Mouse (Mus musculus): ENCODE data around the gene Mbd6.

DNA sequence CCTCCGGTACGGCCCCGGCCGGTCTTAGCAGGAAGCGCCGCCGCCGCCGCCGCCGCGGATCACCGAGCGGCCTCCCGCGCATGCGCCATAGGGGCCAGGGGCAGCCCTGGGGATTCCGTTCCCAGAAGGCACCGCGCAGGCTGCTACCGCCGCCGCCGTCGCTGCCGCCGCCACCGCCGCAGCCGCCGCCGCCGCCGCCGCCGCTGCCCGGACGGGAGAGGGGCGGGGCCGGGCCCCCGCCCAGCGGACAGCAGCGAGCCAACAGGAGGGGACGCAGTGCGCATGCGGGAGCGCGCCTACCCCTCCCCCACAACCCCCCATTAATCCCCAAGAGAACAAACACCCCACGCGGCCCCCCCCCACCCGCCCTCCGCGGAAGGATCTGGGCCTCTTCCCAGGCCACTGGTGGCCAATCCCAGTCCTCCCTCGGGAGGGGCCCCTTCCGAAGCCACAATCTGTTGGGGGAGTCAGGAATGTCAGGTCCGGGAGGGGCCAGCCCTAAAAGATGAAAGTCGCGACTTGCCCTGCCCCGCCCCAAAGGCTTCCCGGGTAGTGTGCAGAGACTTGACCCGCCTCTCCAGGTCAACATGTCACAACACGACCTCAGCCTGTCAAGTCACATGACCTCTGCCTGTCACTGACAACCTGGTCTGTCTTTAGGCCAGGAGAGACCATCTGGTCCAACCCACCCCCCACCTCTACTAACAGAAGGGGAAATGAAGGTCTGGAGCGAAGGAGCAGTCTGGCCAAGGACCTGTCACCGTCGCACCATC, at the start of gene Mbd6:
- TF ChIP-seq POLR2A (IDR thresholded peaks at IDR 0.05; ENCODE audit: insufficient read depth, low read depth, low read length) = peak; percentile 67
- TF ChIP-seq CTCF (IDR thresholded peaks at IDR 0.05) = no peak
- peak; percentile 85 for TF ChIP-seq EP300 (IDR thresholded peaks at IDR 0.05; ENCODE audit: insufficient read depth, low read depth, low read length)

All from heart, adult 2 months (tissue).